Mouse (Mus musculus): ENCODE measurements around the gene Ttyh3.

DNA sequence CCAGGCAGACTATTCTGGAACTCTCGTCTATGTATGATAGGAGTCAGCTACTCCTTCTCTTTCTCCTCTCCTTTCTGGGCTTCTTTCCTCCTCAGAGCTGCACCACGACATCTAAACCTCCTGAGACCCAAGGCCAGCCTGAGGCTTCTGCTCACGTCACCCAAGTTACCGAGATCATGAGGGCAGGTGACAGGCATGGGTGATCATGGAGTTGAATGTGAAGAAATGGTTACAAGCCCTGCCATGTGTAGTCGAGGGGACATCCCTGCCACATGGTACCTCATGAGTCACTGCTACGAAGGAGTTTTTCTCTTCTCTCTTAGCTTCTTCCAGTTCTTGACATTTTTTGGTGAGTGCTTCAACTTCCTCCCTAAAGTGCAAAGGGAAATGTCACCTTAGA is 28.3 kb upstream of the Ttyh3 start:
- TF ChIP-seq POLR2A (IDR thresholded peaks at IDR 0.05; ENCODE audit: borderline replicate concordance, extremely low read depth, insufficient read depth, insufficient read length, poor library complexity, severe bottlenecking) (no peak), CTCF (IDR thresholded peaks at IDR 0.05; ENCODE audit: borderline replicate concordance, extremely low read depth, insufficient read depth, insufficient read length) (no peak)

Data from brain, embryonic 14.5 days (tissue).